Comparison of ENCODE assay signal across 7 mouse cellular contexts in the genomic region with DNA sequence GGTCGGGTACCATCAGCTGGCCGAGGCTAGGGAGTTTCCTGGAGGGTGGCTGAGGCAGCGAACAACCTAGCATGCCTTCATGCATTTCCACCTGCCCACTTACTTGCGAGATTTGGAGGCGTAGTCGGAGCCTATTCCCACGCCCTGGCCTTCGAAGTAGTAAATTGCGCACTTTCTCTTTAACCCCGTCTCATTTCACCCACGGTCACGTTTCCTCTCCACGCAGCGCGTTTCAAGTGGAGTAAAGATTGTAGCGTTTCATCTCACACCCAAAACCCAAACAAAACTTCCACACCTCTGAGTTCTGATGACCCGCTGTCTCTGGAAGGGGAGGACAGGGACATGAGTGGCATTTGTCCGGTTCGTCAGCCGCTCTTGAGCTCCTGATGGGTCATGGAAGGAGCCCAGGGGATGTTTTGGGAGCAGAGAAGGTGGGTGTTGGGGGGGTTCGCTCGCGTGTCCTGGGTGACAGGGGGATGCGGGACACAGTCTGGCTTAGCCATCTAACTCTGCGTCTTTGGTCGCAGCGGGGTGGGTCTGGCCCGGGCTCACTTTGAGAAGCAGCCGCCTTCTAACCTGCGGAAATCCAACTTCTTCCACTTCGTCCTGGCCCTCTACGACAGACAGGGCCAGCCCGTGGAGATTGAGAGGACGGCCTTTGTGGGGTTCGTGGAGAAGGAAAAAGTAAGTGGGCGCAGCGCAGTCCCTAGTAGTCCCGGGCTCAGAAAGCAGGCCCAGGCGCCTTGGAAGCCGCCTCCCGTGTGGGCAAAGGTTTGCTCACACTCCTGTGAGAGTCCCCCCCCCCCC. TPM values are rescaled to one million over a fixed set of nuclear protein-coding genes. Genes with fewer than 3 reads are reported as not detected.
A peak's percentile ranks its signal among the peaks of the same experiment; 100 is the strongest.
DNase-seq lines count a peak whose midpoint lies in the region; ATAC-seq lines count a peak whose summit lies in the region.

No protein-coding gene starts in this region.

- peak overlapping the region; percentile 71 for H3K4me3 ChIP-seq in embryonic facial prominence, embryonic 14.5 days (ENCODE audit: low read depth, low read length)
- H3K4me3 ChIP-seq in hindbrain, embryonic 10.5 days = peak overlapping the region; percentile 72
- H3K4me3 ChIP-seq in midbrain, embryonic 10.5 days = peak overlapping the region; percentile 68

- peak overlapping the region; percentile 95 for H3K9ac ChIP-seq in embryonic facial prominence, embryonic 14.5 days (ENCODE audit: low read depth, low read length)

- H3K9me3 ChIP-seq in embryonic facial prominence, embryonic 14.5 days (ENCODE audit: control insufficient read depth, low read length) = no peaks in the 10 kb centered on the region
- no peaks in the 10 kb centered on the region for H3K9me3 ChIP-seq in hindbrain, embryonic 10.5 days
- H3K9me3 ChIP-seq in midbrain, embryonic 10.5 days (replicated peaks) = no peaks in the 10 kb centered on the region

- WGBS in embryonic facial prominence, embryonic 14.5 days = 3% methylated on average over 40 of the region's 41 CpGs
- 2% methylated on average over 41 of the region's 41 CpGs for WGBS in hindbrain, embryonic 10.5 days
- WGBS in midbrain, embryonic 10.5 days = under 1% methylated on average over 41 of the region's 41 CpGs

- peak overlapping the region; percentile 70 for H3K4me2 ChIP-seq in embryonic facial prominence, embryonic 14.5 days (ENCODE audit: low read depth, low read length)

- H3K27me3 ChIP-seq in embryonic facial prominence, embryonic 14.5 days (replicated peaks; ENCODE audit: control insufficient read depth, insufficient read depth, low read length) = peaks cover 42% of the 10 kb centered on the region
- peaks cover 63% of the 10 kb centered on the region for H3K27me3 ChIP-seq in hindbrain, embryonic 10.5 days (ENCODE audit: insufficient read depth, poor library complexity, severe bottlenecking)
- peaks cover 79% of the 10 kb centered on the region for H3K27me3 ChIP-seq in midbrain, embryonic 10.5 days (ENCODE audit: low read depth, poor library complexity, severe bottlenecking)

- peak overlapping the region; percentile 96 for H3K27ac ChIP-seq in embryonic facial prominence, embryonic 14.5 days (replicated peaks; ENCODE audit: low read depth, low read length)
- peak overlapping the region; percentile 93 for H3K27ac ChIP-seq in hindbrain, embryonic 10.5 days
- H3K27ac ChIP-seq in midbrain, embryonic 10.5 days (replicated peaks) = peak overlapping the region; percentile 88

- H3K36me3 ChIP-seq in embryonic facial prominence, embryonic 14.5 days (ENCODE audit: control insufficient read depth, insufficient read depth, low read length) = 0 out of 2 replicates have a peak, but pooled peaks cover 4% of the 10 kb centered on the region
- 0 out of 2 replicates have a peak, but pooled peaks cover 10% of the 10 kb centered on the region for H3K36me3 ChIP-seq in hindbrain, embryonic 10.5 days
- no peaks in the 10 kb centered on the region for H3K36me3 ChIP-seq in midbrain, embryonic 10.5 days

- peak; percentile 5 for DNase-seq in thymus, postnatal 14 days
- DNase-seq in thymus, postnatal 10 days (ENCODE audit: low spot score in 2 of 2) = no peak
- DNase-seq in embryonic facial prominence, embryonic 14.5 days (ENCODE audit: low spot score) = no peak
- DNase-seq in hindbrain, embryonic 10.5 days (ENCODE audit: low spot score) = peak; percentile 52
- peak; percentile 51 for DNase-seq in midbrain, embryonic 10.5 days (ENCODE audit: low spot score)
- no peak for DNase-seq in layer of hippocampus, adult 9-10 months (ENCODE audit: low spot score)
- no peak for DNase-seq in retina, embryonic 14.5 days (ENCODE audit: low spot score)

- H3K4me1 ChIP-seq in embryonic facial prominence, embryonic 14.5 days (ENCODE audit: control insufficient read depth, insufficient read depth, low read length) = peaks cover 6% of the 10 kb centered on the region
- H3K4me1 ChIP-seq in hindbrain, embryonic 10.5 days (replicated peaks) = peaks cover 54% of the 10 kb centered on the region
- peaks cover 49% of the 10 kb centered on the region for H3K4me1 ChIP-seq in midbrain, embryonic 10.5 days

- ATAC-seq in embryonic facial prominence, embryonic 14.5 days (ENCODE audit: low read depth) = no peak

RNA-seq across cellular contexts. Expression of gene Ebf1, which starts 3.0 kb away (rescaled TPM):
- polyA plus RNA-seq in embryonic facial prominence, embryonic 14.5 days (2014; fragmentation: Nextera tagmentation; extraction: Ambion mirVana) = 54.5 and 61.6 TPM in 2 replicates
- 60.1 and 77.9 TPM in 2 replicates for polyA plus RNA-seq in hindbrain, embryonic 10.5 days (2016; fragmentation: Nextera tagmentation; extraction: Ambion mirVana)
- 31.8 and 49.2 TPM in 2 replicates for polyA plus RNA-seq in midbrain, embryonic 10.5 days (2016; fragmentation: Nextera tagmentation; extraction: Ambion mirVana)

Comparison
In these comparisons a context has a peak if more than half of its experiments do, and no peak if none do; other contexts are left out.
1. DNase-seq: peak in thymus, postnatal 14 days (single experiment), hindbrain, embryonic 10.5 days (single experiment) and midbrain, embryonic 10.5 days (single experiment); none in thymus, postnatal 10 days (0 of 2), embryonic facial prominence, embryonic 14.5 days (single experiment), layer of hippocampus, adult 9-10 months (single experiment) and retina, embryonic 14.5 days (single experiment).
2. Peak in every context shown above with its lines, with median percentiles within 50 percentile points of each other: H3K27ac ChIP-seq and H3K4me3 ChIP-seq.